Mouse (Mus musculus) hindbrain, postnatal 0 days (tissue): Measurements from ENCODE around the gene Ajm1. TPM values are rescaled to one million over a fixed set of nuclear protein-coding genes. Genes with fewer than 3 reads are reported as not detected.
"Not testable (repeated sequence)": the region's sequence is repeated elsewhere in the genome, so short reads cannot be mapped to it uniquely, and the experiment has no call there.

Experiments used
- ATAC-seq: fragments of 200-750 bp; cut with Nextera tagmentation; 2 replicates; pipeline ENCODE4 v1.8.0; 2017; ENCODE audit warnings: mild to moderate bottlenecking, moderate TSS enrichment, moderate library complexity
- DNase-seq: peaks from one replicate; pipeline ENCODE4 v3.0.0-alpha.2; 2015; ENCODE audit warnings: low spot score
- H3K27ac ChIP-seq: fragments of 300-500 bp; sonication (generic); 2 replicates; pipeline ENCODE4 v1.5.1; 2014; ENCODE audit warnings: mild to moderate bottlenecking
- H3K27me3 ChIP-seq: fragments of 300-500 bp; sonication (generic); 2 replicates; pipeline ENCODE4 v1.6.1; 2014; ENCODE audit warnings: low read length, mixed read lengths; ENCODE audit not compliant: insufficient read depth
- H3K36me3 ChIP-seq: fragments of 300-500 bp; sonication (generic); 2 replicates; pipeline ENCODE4 v1.6.1; 2014; ENCODE audit warnings: low read length, mixed read lengths; ENCODE audit not compliant: insufficient read depth
- H3K4me1 ChIP-seq: fragments of 300-500 bp; sonication (generic); 2 replicates; pipeline ENCODE4 v1.6.1; 2014; ENCODE audit warnings: antibody characterized with exemption, low read length, mixed read lengths; ENCODE audit not compliant: insufficient read depth
- H3K4me2 ChIP-seq: fragments of 300-500 bp; sonication (generic); 2 replicates; pipeline ENCODE4 v1.6.1; 2014; ENCODE audit warnings: low read depth, mild to moderate bottlenecking, low read length, moderate library complexity, mixed read lengths
- H3K4me3 ChIP-seq: fragments of 300-500 bp; sonication (generic); 2 replicates; pipeline ENCODE4 v1.5.1; 2014; ENCODE audit warnings: low read length
- H3K9ac ChIP-seq: fragments of 300-500 bp; sonication (generic); replicated peaks from 2 replicates; pipeline ENCODE4 v1.6.1; 2014; ENCODE audit warnings: mild to moderate bottlenecking, low read length, moderate library complexity, mixed read lengths
- H3K9me3 ChIP-seq: fragments of 300-500 bp; sonication (generic); 2 replicates; pipeline ENCODE4 v1.6.1; 2016; ENCODE audit warnings: low read length, mixed read lengths
- CTCF ChIP-seq: IDR thresholded peaks from 2 replicates; pipeline ENCODE4 v1.5.1; 2016; ENCODE audit warnings: antibody characterized with exemption, control low read depth, low read depth
- WGBS: fragments of 180-500 bp; shearing (Covaris S2); extraction: QIAGEN DNeasy Blood & Tissue Kit; methylation state at CpG from one replicate; pipeline ENCODE4 v1.1.7; 2014; 5-methylcytosine and 5-hydroxymethylcytosine counted together
- polyA plus RNA-seq: library from polyadenylated mRNA; unstranded; fragments of >200 nt; fragmentation: Nextera tagmentation; extraction: Ambion mirVana; gene quantifications from 2 replicates; pipeline ENCODE4 v1.2.1, GENCODE M21; 2015
- total RNA-seq: library from RNA; depleted of rRNA; stranded (reverse); fragments of >200 nt; gene quantifications from 2 replicates; pipeline ENCODE4 v1.2.3, GENCODE M21; 2014

Gene Ajm1
- total and polyA plus RNA-seq, 2 experiments from 2014 or later = 19.8 to 22.4 TPM

- under 1% methylated on average over 61 of the region's 61 CpGs for WGBS
- DNase-seq = peak; percentile 97
- Histone ChIP-seq H3K36me3 (peaks cover 21% of the 10 kb centered on the region), H3K4me2 (peak within 1 kb of the TSS; percentile 94), H3K9me3 (no peaks in the 10 kb centered on the region), H3K9ac (peak within 1 kb of the TSS; percentile 88), H3K27ac (peak within 1 kb of the TSS; percentile 79), H3K4me3 (peak within 1 kb of the TSS; percentile 85), H3K4me1 (peaks cover 15% of the 10 kb centered on the region), H3K27me3 (no peaks in the 10 kb centered on the region)
- no peak for TF ChIP-seq CTCF
- peak; percentile 99 for ATAC-seq
These were observed 24.2 kb downstream of the Ajm1 start, which contains the start of gene Edf1 for GRCm38 (mm10) chr2:25557221-25557963. TSS of gene Edf1 (plus strand) at chr2:25557847.

- Histone ChIP-seq H3K4me2 (no peak overlapping the region), H3K27ac (no peak overlapping the region), H3K4me3 (no peak overlapping the region), H3K36me3 (peaks cover 13% of the 10 kb centered on the region; the same call in 1 of the 2 replicates), H3K4me1 (peaks cover 15% of the 10 kb centered on the region), H3K27me3 (no peaks in the 10 kb centered on the region), H3K9me3 (no peaks in the 10 kb centered on the region), H3K9ac (no peak overlapping the region)
- 41% methylated on average over 1 of the region's 1 CpGs for WGBS
- DNase-seq = no peak
- no peak for ATAC-seq
- no peak for TF ChIP-seq CTCF
These were observed 25.3 kb downstream of the Ajm1 start for GRCm38 (mm10) chr2:25556296-25556695.

- TF ChIP-seq CTCF = peak; percentile 11; the same call in 1 of the 2 replicates
- WGBS = 53% methylated on average over 2 of the region's 2 CpGs
- H3K9ac ChIP-seq, ATAC-seq, DNase-seq, H3K4me3 ChIP-seq, H3K4me2 ChIP-seq, H3K27me3 ChIP-seq, H3K36me3 ChIP-seq, H3K9me3 ChIP-seq, H3K27ac ChIP-seq: not testable (repeated sequence)
- H3K4me1 ChIP-seq = peaks cover 15% of the 10 kb centered on the region
These were observed 26.1 kb downstream of the Ajm1 start for GRCm38 (mm10) chr2:25555479-25555878.

- ATAC-seq, H3K36me3 ChIP-seq, H3K9ac ChIP-seq, H3K9me3 ChIP-seq, H3K27ac ChIP-seq, H3K4me3 ChIP-seq, H3K4me1 ChIP-seq, H3K4me2 ChIP-seq, DNase-seq, H3K27me3 ChIP-seq: not testable (repeated sequence)
- 91% methylated on average over 4 of the region's 4 CpGs for WGBS
These were observed 28.3 kb downstream of the Ajm1 start for GRCm38 (mm10) chr2:25553171-25553786.

GRCm38 (mm10) chr2:25551186-25551585, 30.4 kb downstream of the Ajm1 start:
- Histone ChIP-seq H3K27me3 (no peaks in the 10 kb centered on the region), H3K4me1 (no peaks in the 10 kb centered on the region), H3K9ac (no peak overlapping the region), H3K4me3 (no peak overlapping the region), H3K9me3 (no peaks in the 10 kb centered on the region), H3K36me3 (no peaks in the 10 kb centered on the region), H3K4me2 (no peak overlapping the region), H3K27ac (no peak overlapping the region)
- TF ChIP-seq CTCF = peak; percentile 78
- WGBS = 30% methylated on average over 5 of the region's 5 CpGs
- DNase-seq = peak; percentile 59
- ATAC-seq = no peak

- no peak for ATAC-seq
- Histone ChIP-seq H3K4me2 (no peak overlapping the region), H3K27me3 (no peaks in the 10 kb centered on the region), H3K4me1 (no peaks in the 10 kb centered on the region), H3K4me3 (no peak overlapping the region), H3K9ac (no peak overlapping the region), H3K27ac (no peak overlapping the region), H3K9me3 (no peaks in the 10 kb centered on the region), H3K36me3 (no peaks in the 10 kb centered on the region)
- WGBS = 73% methylated on average over 9 of the region's 9 CpGs
- TF ChIP-seq CTCF = no peak
- DNase-seq = no peak
These were observed 32.3 kb downstream of the Ajm1 start for GRCm38 (mm10) chr2:25549021-25549991.
